Mouse (Mus musculus): ENCODE results near the gene Psmb1. TPM values are rescaled to one million over a fixed set of nuclear protein-coding genes. Genes with fewer than 3 reads are reported as not detected.

Psmb1 gene
- 121 TPM for total RNA-seq (2023)

DNA sequence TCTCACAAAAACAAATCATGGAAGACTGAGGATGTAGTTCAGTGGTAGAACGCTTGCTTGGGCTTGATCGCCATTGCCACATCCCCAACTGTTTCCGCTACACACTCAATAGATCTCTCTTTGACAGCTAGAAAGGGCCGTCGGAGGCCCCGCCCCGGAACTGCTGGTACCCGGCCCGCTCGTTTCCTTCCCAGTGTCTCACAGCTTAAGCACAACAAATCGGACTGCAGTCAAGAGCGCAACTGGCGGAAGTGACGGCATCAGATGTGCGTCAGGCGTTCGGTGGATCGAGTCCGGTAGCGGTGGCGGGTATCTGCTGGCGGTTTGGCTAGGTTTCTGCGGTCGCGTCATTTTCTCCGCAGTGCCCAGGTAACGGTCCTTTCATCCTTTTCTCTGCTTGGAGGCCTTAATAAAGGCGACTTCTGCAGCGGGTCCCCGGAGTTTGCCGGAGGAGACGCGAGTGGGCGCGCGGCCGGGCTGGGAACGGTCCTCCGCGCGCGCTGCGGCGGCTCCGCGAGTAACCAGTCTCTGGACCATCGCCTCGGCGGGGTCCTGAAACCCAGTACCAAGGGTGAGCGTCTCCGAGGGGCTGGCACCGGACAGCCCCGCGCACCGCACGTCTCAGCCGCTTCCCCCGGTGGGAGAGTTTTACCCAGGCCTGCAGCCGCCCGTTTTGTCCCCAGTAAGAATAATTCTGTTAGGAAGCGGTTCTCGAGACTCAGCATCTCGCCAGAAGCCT is at the start of gene Psmb1, which contains the start of gene Tbp:
TSS of gene Psmb1 (minus strand) at position 96 of the 739 bp plus-strand sequence.
TSS of gene Tbp (plus strand) at position 233 of the 739 bp plus-strand sequence.

DNA sequence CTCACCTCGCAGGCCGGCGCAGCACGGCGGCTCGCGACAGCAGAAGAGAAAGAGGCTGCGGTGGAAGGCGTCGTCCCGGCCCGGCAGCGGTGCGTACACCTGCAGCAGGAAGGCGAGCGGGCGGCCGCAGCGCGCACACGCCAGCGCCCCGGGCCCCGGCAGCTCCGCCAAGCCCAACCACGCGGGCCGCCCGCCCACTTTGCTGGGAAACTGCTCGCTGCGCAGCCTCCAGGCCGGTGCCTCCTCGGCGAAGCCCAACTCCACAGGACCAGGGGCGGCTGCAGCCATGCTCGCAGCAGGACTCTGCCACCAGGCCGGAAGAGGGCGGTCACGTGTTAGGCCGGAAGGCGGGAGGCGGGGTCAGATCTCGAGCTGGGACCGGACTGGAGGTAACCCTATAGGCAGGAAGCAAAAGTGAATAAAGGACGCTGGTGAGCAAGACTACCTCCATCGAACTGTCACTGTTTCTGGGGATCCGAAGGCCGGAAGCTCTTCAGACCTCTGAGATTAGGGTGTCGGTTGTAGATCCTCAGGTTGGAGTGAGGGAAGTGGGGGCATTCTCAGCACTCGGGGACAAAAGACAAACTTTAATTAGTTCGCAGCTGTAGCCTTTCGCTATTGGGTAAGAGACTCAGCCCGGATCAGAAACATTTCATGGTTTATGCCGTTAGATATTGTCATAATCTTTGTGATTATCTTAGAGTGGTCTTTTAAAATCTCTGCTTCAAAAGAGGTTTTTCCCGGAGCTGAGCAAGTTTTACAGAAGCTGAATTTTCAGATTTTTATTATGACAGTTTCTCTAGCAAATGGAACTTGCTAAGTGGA is 27.6 kb upstream of the Psmb1 start, which contains the start of gene Pdcd2:
TSS of gene Pdcd2 (minus strand) at position 316 of the 825 bp plus-strand sequence.

Other genes with a start within 250 kb of the Psmb1 start
- 0.29 TPM for gene Dll1, start 122.9 kb downstream of the Psmb1 start, total RNA-seq (2023)
- 30.7 TPM for gene Fam120b, start 103.5 kb downstream of the Psmb1 start, total RNA-seq (2023)
- gene Tbp, start 137 bp upstream of the Psmb1 start, total RNA-seq (2023) = 45.6 TPM
- 54.6 TPM for gene Pdcd2, start 27.6 kb upstream of the Psmb1 start, total RNA-seq (2023)
- gene Prdm9, start 64.6 kb upstream of the Psmb1 start, total RNA-seq (2023) = 11.5 TPM
- 150 TPM for gene Chd1, start 205.2 kb upstream of the Psmb1 start, total RNA-seq (2023)